Mouse (Mus musculus) midbrain, embryonic 11.5 days (tissue): ENCODE measurements around the gene Fgfrl1. TPM values are rescaled to one million over a fixed set of nuclear protein-coding genes. Genes with fewer than 3 reads are reported as not detected.
A peak's percentile ranks its signal among the peaks of the same experiment; 100 is the strongest.

Experiments used
- ATAC-seq: fragments of 200-750 bp; cut with Nextera tagmentation; 2 replicates; pipeline ENCODE4 v1.8.0; 2017; ENCODE audit warnings: moderate TSS enrichment, moderate library complexity; ENCODE audit not compliant: low FRiP score
- DNase-seq: peaks from one replicate; pipeline ENCODE4 v3.0.0; 2015; ENCODE audit warnings: low spot score; ENCODE audit errors: missing footprints
- H3K27ac ChIP-seq: fragments of 300-500 bp; sonication (generic); 2 replicates; pipeline ENCODE4 v1.5.1; 2014; ENCODE audit warnings: low read depth, low read length
- H3K27me3 ChIP-seq: fragments of 300-500 bp; sonication (generic); 2 replicates; pipeline ENCODE4 v1.6.1; 2014; ENCODE audit warnings: mild to moderate bottlenecking, low read length, moderate library complexity, mixed read lengths; ENCODE audit not compliant: control insufficient read depth, insufficient read depth
- H3K36me3 ChIP-seq: fragments of 300-500 bp; sonication (generic); 2 replicates; pipeline ENCODE4 v1.6.1; 2014; ENCODE audit warnings: mild to moderate bottlenecking, low read length, moderate library complexity, mixed read lengths; ENCODE audit not compliant: control insufficient read depth, insufficient read depth
- H3K4me1 ChIP-seq: fragments of 300-500 bp; sonication (generic); 2 replicates; pipeline ENCODE4 v1.6.1; 2014; ENCODE audit warnings: low read length; ENCODE audit not compliant: control insufficient read depth, insufficient read depth
- H3K4me2 ChIP-seq: fragments of 300-500 bp; sonication (generic); 2 replicates; pipeline ENCODE4 v1.6.1; 2014; ENCODE audit warnings: mild to moderate bottlenecking, moderate library complexity
- H3K4me3 ChIP-seq: fragments of 300-500 bp; sonication (generic); 2 replicates; pipeline ENCODE4 v1.5.1; 2014; ENCODE audit warnings: low read depth, low read length
- H3K9ac ChIP-seq: fragments of 300-500 bp; sonication (generic); 2 replicates; pipeline ENCODE4 v1.6.1; 2014; ENCODE audit warnings: low read length
- H3K9me3 ChIP-seq: fragments of 300-500 bp; sonication (generic); 2 replicates; pipeline ENCODE4 v1.6.1; 2016; ENCODE audit warnings: low read length; ENCODE audit not compliant: control insufficient read depth
- WGBS: fragments of 180-500 bp; shearing (Covaris S2); extraction: QIAGEN DNeasy Blood & Tissue Kit; methylation state at CpG from one replicate; pipeline ENCODE4 v1.1.7; 2014; 5-methylcytosine and 5-hydroxymethylcytosine counted together
- polyA plus RNA-seq: library from polyadenylated mRNA; unstranded; fragments of >200 nt; fragmentation: Nextera tagmentation; extraction: Ambion mirVana; gene quantifications from 2 replicates; pipeline ENCODE4 v1.2.1, GENCODE M21; 2014

Fgfrl1 gene
- polyA plus RNA-seq, 1 experiment from 2014 or later = 15.0 TPM

- ATAC-seq = 0 out of 2 replicates have a peak, but pooled peaks have one; percentile 2
- Histone ChIP-seq H3K4me2 (no peak overlapping the region), H3K9me3 (no peaks in the 10 kb centered on the region), H3K36me3 (peaks cover 5% of the 10 kb centered on the region), H3K9ac (no peak overlapping the region), H3K4me1 (no peaks in the 10 kb centered on the region), H3K4me3 (no peak overlapping the region), H3K27ac (no peak overlapping the region), H3K27me3 (no peaks in the 10 kb centered on the region)
- 85% methylated on average over 12 of the region's 12 CpGs for WGBS
- DNase-seq = no peak
Observed at GRCm38 (mm10) chr5:108703754-108704626, 11.8 kb downstream of the Fgfrl1 start.

GRCm38 (mm10) chr5:108707758-108708157 is 15.6 kb downstream of the Fgfrl1 start:
- no peak overlapping the region for H3K4me3 ChIP-seq
- 82% methylated on average over 2 of the region's 2 CpGs for WGBS
- no peaks in the 10 kb centered on the region for H3K9me3 ChIP-seq
- no peak overlapping the region for H3K4me2 ChIP-seq
- no peak overlapping the region for H3K9ac ChIP-seq
- H3K27ac ChIP-seq = no peak overlapping the region
- peaks cover 5% of the 10 kb centered on the region for H3K36me3 ChIP-seq
- DNase-seq = no peak
- ATAC-seq = no peak
- no peaks in the 10 kb centered on the region for H3K4me1 ChIP-seq
- H3K27me3 ChIP-seq = no peaks in the 10 kb centered on the region

DNA sequence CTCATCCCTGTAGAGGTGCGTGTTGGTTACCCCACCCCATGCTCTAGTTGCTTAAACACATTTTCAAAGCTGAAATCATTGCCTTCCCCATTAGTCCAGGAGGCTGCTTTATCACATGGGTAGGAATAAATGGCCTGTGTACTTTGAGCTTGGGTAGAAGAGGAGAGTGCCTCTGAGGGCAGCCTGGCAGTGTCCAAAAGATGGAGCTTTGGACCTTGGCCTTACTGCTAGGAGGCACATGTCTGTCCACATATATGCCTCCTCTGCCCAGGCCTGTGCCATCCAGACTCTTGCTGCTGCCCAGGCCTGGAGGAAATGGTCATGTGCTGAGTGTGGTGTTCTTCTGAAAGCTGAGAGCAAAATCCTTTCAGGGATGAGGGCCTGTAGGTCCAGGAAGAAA is 16.2 kb downstream of the Fgfrl1 start:
- H3K9ac ChIP-seq = no peak overlapping the region
- H3K4me3 ChIP-seq = no peak overlapping the region
- H3K4me1 ChIP-seq = no peaks in the 10 kb centered on the region
- H3K4me2 ChIP-seq = no peak overlapping the region
- no peaks in the 10 kb centered on the region for H3K27me3 ChIP-seq
- ATAC-seq = no peak
- H3K27ac ChIP-seq = no peak overlapping the region
- H3K9me3 ChIP-seq = no peaks in the 10 kb centered on the region
- DNase-seq = no peak
- peaks cover 5% of the 10 kb centered on the region for H3K36me3 ChIP-seq
- WGBS = 93% methylated on average over 1 of the region's 1 CpGs

DNA sequence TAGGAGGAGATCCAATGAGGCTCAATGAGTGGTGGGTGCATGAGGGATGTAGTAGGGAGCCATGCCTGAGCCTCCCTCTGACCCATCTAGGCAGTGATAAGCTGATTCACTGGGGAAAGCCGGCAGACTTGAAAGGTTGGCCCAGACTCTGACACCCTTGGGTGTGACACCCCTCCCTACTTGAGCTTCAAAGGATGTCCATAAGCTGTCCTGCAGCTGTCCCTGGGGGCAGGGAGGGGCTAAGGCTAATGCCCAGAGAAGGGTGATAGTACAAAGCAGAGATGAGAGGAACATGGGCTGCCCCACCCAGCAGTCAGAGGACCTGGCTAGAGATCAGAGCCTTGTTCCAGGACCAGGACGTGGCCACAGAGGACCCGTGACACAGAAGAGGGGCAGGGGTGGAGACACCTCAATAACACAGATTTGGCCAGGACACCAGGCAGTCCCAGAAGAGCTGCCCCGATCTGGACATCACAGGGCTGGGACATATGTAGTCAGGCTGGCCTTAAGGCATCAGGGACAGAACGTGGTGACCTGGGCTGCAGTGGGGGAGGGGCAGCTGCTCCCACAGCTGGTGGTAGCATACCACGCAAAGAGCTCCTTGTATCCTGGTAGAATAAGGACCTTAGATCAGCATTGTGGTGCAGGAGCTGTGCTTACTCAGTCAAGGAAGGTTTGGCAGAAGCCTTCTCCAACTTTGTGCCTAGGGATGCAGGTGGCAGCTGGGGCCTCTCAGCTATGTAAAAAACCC is 17.0 kb downstream of the Fgfrl1 start:
- WGBS = 54% methylated on average over 6 of the region's 6 CpGs
- no peaks in the 10 kb centered on the region for H3K4me1 ChIP-seq
- no peak overlapping the region for H3K9ac ChIP-seq
- DNase-seq = no peak
- no peak overlapping the region for H3K4me3 ChIP-seq
- no peaks in the 10 kb centered on the region for H3K27me3 ChIP-seq
- no peaks in the 10 kb centered on the region for H3K9me3 ChIP-seq
- peaks cover 5% of the 10 kb centered on the region for H3K36me3 ChIP-seq
- H3K27ac ChIP-seq = no peak overlapping the region
- H3K4me2 ChIP-seq = no peak overlapping the region
- ATAC-seq = 0 out of 2 replicates have a peak, but pooled peaks have one; percentile 8

- H3K9me3 ChIP-seq = no peaks in the 10 kb centered on the region
- WGBS = 81% methylated on average over 6 of the region's 6 CpGs
Observed at GRCm38 (mm10) chr5:108711968-108712367, 19.8 kb downstream of the Fgfrl1 start.

GRCm38 (mm10) chr5:108713096-108713495 is 20.9 kb downstream of the Fgfrl1 start:
- 88% methylated on average over 2 of the region's 2 CpGs for WGBS
- no peak for DNase-seq

More at GRCm38 (mm10) chr5:108711968-108712367, 19.8 kb downstream of the Fgfrl1 start:
- Histone ChIP-seq H3K4me1 (no peaks in the 10 kb centered on the region), H3K4me2 (no peak overlapping the region), H3K27me3 (no peaks in the 10 kb centered on the region), H3K9ac (no peak overlapping the region), H3K36me3 (no peaks in the 10 kb centered on the region), H3K4me3 (no peak overlapping the region), H3K27ac (no peak overlapping the region)
- DNase-seq (no peak), ATAC-seq (no peak)

GRCm38 (mm10) chr5:108713691-108714090 is 21.5 kb downstream of the Fgfrl1 start:
- no peaks in the 10 kb centered on the region for H3K27me3 ChIP-seq
- H3K4me1 ChIP-seq = peaks cover 4% of the 10 kb centered on the region; the same call in 1 of the 2 replicates
- ATAC-seq = no peak
- no peaks in the 10 kb centered on the region for H3K36me3 ChIP-seq
- H3K27ac ChIP-seq = no peak overlapping the region
- H3K9me3 ChIP-seq = no peaks in the 10 kb centered on the region
- H3K4me2 ChIP-seq = no peak overlapping the region
- H3K4me3 ChIP-seq = no peak overlapping the region
- no peak overlapping the region for H3K9ac ChIP-seq
- no peak for DNase-seq

More at GRCm38 (mm10) chr5:108713096-108713495, 20.9 kb downstream of the Fgfrl1 start:
- Histone ChIP-seq H3K4me3 (no peak overlapping the region), H3K4me2 (no peak overlapping the region), H3K9me3 (no peaks in the 10 kb centered on the region), H3K9ac (no peak overlapping the region), H3K27me3 (no peaks in the 10 kb centered on the region), H3K4me1 (peaks cover 4% of the 10 kb centered on the region; the same call in 1 of the 2 replicates), H3K36me3 (no peaks in the 10 kb centered on the region), H3K27ac (no peak overlapping the region)
- ATAC-seq = no peak

GRCm38 (mm10) chr5:108714149-108714548 is 22.0 kb downstream of the Fgfrl1 start:
- Histone ChIP-seq H3K9ac (no peak overlapping the region), H3K4me2 (no peak overlapping the region), H3K27me3 (no peaks in the 10 kb centered on the region), H3K36me3 (no peaks in the 10 kb centered on the region), H3K4me3 (no peak overlapping the region), H3K4me1 (peaks cover 4% of the 10 kb centered on the region; the same call in 1 of the 2 replicates), H3K9me3 (no peaks in the 10 kb centered on the region), H3K27ac (no peak overlapping the region)
- 70% methylated on average over 6 of the region's 6 CpGs for WGBS
- ATAC-seq (no peak), DNase-seq (no peak)

DNA sequence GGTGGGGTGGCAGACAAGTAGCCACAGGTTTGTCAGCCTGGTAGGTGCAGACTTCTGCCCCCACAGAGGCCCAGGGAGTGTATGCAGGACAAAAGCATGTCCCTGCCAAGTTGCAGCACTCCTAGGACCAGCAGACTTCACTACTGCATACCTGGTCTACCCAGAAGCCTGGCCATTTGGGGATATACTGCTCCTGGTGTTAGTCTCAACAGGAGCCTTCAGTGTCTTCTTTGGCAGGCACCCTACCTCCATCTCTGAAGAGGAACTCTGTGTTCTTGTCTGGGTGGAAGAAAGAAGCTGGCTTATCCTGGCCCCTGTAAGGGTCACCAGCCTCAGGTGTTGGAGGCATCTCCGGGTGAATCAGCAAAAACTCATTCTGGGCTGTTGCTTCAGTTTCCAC is 23.8 kb downstream of the Fgfrl1 start:
- Histone ChIP-seq H3K9me3 (no peaks in the 10 kb centered on the region), H3K4me3 (no peak overlapping the region), H3K9ac (no peak overlapping the region), H3K4me1 (peaks cover 4% of the 10 kb centered on the region; the same call in 1 of the 2 replicates), H3K36me3 (no peaks in the 10 kb centered on the region), H3K27me3 (no peaks in the 10 kb centered on the region), H3K27ac (no peak overlapping the region), H3K4me2 (no peak overlapping the region)
- DNase-seq = no peak
- ATAC-seq = no peak
- 95% methylated on average over 1 of the region's 1 CpGs for WGBS
